Comparison of ENCODE assay signal across 8 mouse cellular contexts in genomic region chr19:34193149-34193548, GRCm38 (mm10). TPM values are rescaled to one million over a fixed set of nuclear protein-coding genes. Genes with fewer than 3 reads are reported as not detected.
DNase-seq lines count a peak whose midpoint lies in the region; ATAC-seq and TF ChIP-seq lines count a peak whose summit lies in the region.

No protein-coding gene starts in this region.

- no peak for TF ChIP-seq POLR2A in olfactory bulb, adult 2 months (IDR thresholded peaks at IDR 0.05; ENCODE audit: insufficient read depth, low read depth, low read length)

- no peak for TF ChIP-seq CTCF in olfactory bulb, adult 2 months (IDR thresholded peaks at IDR 0.05; ENCODE audit: insufficient read depth, low read depth, low read length)

- peaks cover 3% of the 10 kb centered on the region; the same call in 1 of the 2 replicates for H3K4me1 ChIP-seq in forebrain, embryonic 16.5 days (replicated peaks; ENCODE audit: control insufficient read depth, insufficient read depth, low read length)
- peaks cover 15% of the 10 kb centered on the region for H3K4me1 ChIP-seq in intestine, embryonic 14.5 days (replicated peaks; ENCODE audit: control insufficient read depth, insufficient read depth, low read length)
- H3K4me1 ChIP-seq in liver, embryonic 13.5 days (replicated peaks), result peaks cover 13% of the 10 kb centered on the region; the same call in 1 of the 2 replicates
- H3K4me1 ChIP-seq in olfactory bulb, adult 2 months (ENCODE audit: control insufficient read depth, insufficient read depth, low read length), result 0 out of 2 replicates have a peak, but pooled peaks cover 6% of the 10 kb centered on the region

- H3K4me2 ChIP-seq in forebrain, embryonic 16.5 days (ENCODE audit: low read length), result peak overlapping the region; percentile 95
- peak overlapping the region; percentile 98 for H3K4me2 ChIP-seq in intestine, embryonic 14.5 days (ENCODE audit: low read length)
- H3K4me2 ChIP-seq in liver, embryonic 13.5 days, result peak overlapping the region; percentile 90

- WGBS in forebrain, embryonic 16.5 days, result 9% methylated on average over 9 of the region's 9 CpGs
- 6% methylated on average over 9 of the region's 9 CpGs for WGBS in intestine, embryonic 14.5 days
- WGBS in liver, embryonic 13.5 days (ENCODE audit: insufficient replicate concordance), result 5% methylated on average over 9 of the region's 9 CpGs
- 2% methylated on average over 9 of the region's 9 CpGs for WGBS in olfactory bulb, adult 2 months

- no peaks in the 10 kb centered on the region for H3K36me3 ChIP-seq in forebrain, embryonic 16.5 days (ENCODE audit: control insufficient read depth, insufficient read depth)
- H3K36me3 ChIP-seq in intestine, embryonic 14.5 days (ENCODE audit: control insufficient read depth, insufficient read depth, low read length), result no peaks in the 10 kb centered on the region
- H3K36me3 ChIP-seq in liver, embryonic 13.5 days, result no peaks in the 10 kb centered on the region

- no peak overlapping the region; the same call in 1 of the 2 replicates for H3K9ac ChIP-seq in forebrain, embryonic 16.5 days (replicated peaks; ENCODE audit: low read depth, low read length)
- peak overlapping the region; percentile 75; the same call in 1 of the 2 replicates for H3K9ac ChIP-seq in intestine, embryonic 14.5 days (ENCODE audit: low read length)
- H3K9ac ChIP-seq in liver, embryonic 13.5 days, result peak overlapping the region; percentile 67

- no peak overlapping the region for H3K27ac ChIP-seq in forebrain, embryonic 16.5 days (ENCODE audit: low read length)
- no peak overlapping the region for H3K27ac ChIP-seq in intestine, embryonic 14.5 days (ENCODE audit: low read depth)
- no peak overlapping the region for H3K27ac ChIP-seq in liver, embryonic 13.5 days
- H3K27ac ChIP-seq in olfactory bulb, adult 2 months (ENCODE audit: insufficient read depth, low read depth, low read length), result peak overlapping the region; percentile 28; the same call in 1 of the 2 replicates

- DNase-seq in right cerebral cortex, adult 18-20 months, result peak; percentile 27
- DNase-seq in right cerebral cortex, postnatal 36 days (ENCODE audit: low spot score in 2 of 2), result no peak
- DNase-seq in brain, adult 2 months (ENCODE audit: low read depth, low spot score), result peak; percentile 54
- DNase-seq in intestine, embryonic 14.5 days (ENCODE audit: low spot score), result peak; percentile 69
- peak; percentile 3 for DNase-seq in liver, embryonic 13.5 days

- no peaks in the 10 kb centered on the region for H3K9me3 ChIP-seq in forebrain, embryonic 16.5 days (ENCODE audit: control insufficient read depth, low read length)
- no peaks in the 10 kb centered on the region for H3K9me3 ChIP-seq in intestine, embryonic 14.5 days (ENCODE audit: control insufficient read depth, low read length)
- H3K9me3 ChIP-seq in liver, embryonic 13.5 days (replicated peaks), result no peaks in the 10 kb centered on the region

- ATAC-seq in forebrain, embryonic 16.5 days, result no peak
- ATAC-seq in intestine, embryonic 14.5 days (replicated peaks; ENCODE audit: low FRiP score, low TSS enrichment, low read depth), result no peak
- no peak for ATAC-seq in liver, embryonic 13.5 days (ENCODE audit: low read depth)
- ATAC-seq in monocyte, adult 5-6 weeks (replicated peaks; ENCODE audit: insufficient number of reproducible peaks, low FRiP score, low TSS enrichment, poor library complexity, severe bottlenecking), result no peak

- H3K4me3 ChIP-seq in forebrain, embryonic 16.5 days (replicated peaks; ENCODE audit: low read length), result peak overlapping the region; percentile 81
- peak overlapping the region; percentile 70 for H3K4me3 ChIP-seq in intestine, embryonic 14.5 days (ENCODE audit: low read depth, low read length)
- H3K4me3 ChIP-seq in liver, embryonic 13.5 days (replicated peaks), result peak overlapping the region; percentile 68
- H3K4me3 ChIP-seq in olfactory bulb, adult 2 months (ENCODE audit: insufficient read depth, low read depth, low read length), result peak overlapping the region; percentile 48

- H3K27me3 ChIP-seq in forebrain, embryonic 16.5 days (replicated peaks; ENCODE audit: control insufficient read depth, insufficient read depth, low read length), result no peaks in the 10 kb centered on the region
- H3K27me3 ChIP-seq in intestine, embryonic 14.5 days (replicated peaks; ENCODE audit: control insufficient read depth, insufficient read depth, low read length), result no peaks in the 10 kb centered on the region
- no peaks in the 10 kb centered on the region for H3K27me3 ChIP-seq in liver, embryonic 13.5 days

RNA-seq across cellular contexts. Expression of gene Stambpl1, which starts 1.1 kb away (rescaled TPM):
- polyA plus RNA-seq in forebrain, embryonic 16.5 days (2015; fragmentation: Nextera tagmentation; extraction: Ambion mirVana), result 10.0 and 11.7 TPM in 2 replicates
- 14.6 and 17.0 TPM in 2 replicates for polyA plus RNA-seq in intestine, embryonic 14.5 days (2014; fragmentation: Nextera tagmentation; extraction: Ambion mirVana)
- 3.2 and 3.3 TPM in 2 replicates for polyA plus RNA-seq in liver, embryonic 13.5 days (2015; fragmentation: Nextera tagmentation; extraction: Ambion mirVana)
- not detected in 2 replicates for polyA plus RNA-seq in olfactory bulb, adult 2 months (2012; ENCODE audit: insufficient read depth, insufficient read length, low replicate concordance, missing spikeins)
- total RNA-seq in monocyte, adult 5-6 weeks (2017), result 9.1 to 16.7 TPM (median 14.9 TPM) in 3 replicates

RNA-seq across cellular contexts. Expression of gene Ankrd22, which starts 27.3 kb away (rescaled TPM):
- polyA plus RNA-seq in forebrain, embryonic 16.5 days (2015; fragmentation: Nextera tagmentation; extraction: Ambion mirVana), result not detected in 2 replicates
- polyA plus RNA-seq in intestine, embryonic 14.5 days (2014; fragmentation: Nextera tagmentation; extraction: Ambion mirVana), result 0.94 and 1.6 TPM in 2 replicates
- polyA plus RNA-seq in liver, embryonic 13.5 days (2015; fragmentation: Nextera tagmentation; extraction: Ambion mirVana), result 0.03 and 0.16 TPM in 2 replicates
- not detected in 2 replicates for polyA plus RNA-seq in olfactory bulb, adult 2 months (2012; ENCODE audit: insufficient read depth, insufficient read length, low replicate concordance, missing spikeins)
- total RNA-seq in monocyte, adult 5-6 weeks (2017), result not detected in 3 replicates

Comparison
In these comparisons a context has a peak if more than half of its experiments do, and no peak if none do; other contexts are left out.
1. DNase-seq: peak in right cerebral cortex, adult 18-20 months (single experiment), brain, adult 2 months (single experiment), intestine, embryonic 14.5 days (single experiment) and liver, embryonic 13.5 days (single experiment); none in right cerebral cortex, postnatal 36 days (0 of 2).
2. Peak in every context shown above with its lines, with median percentiles within 50 percentile points of each other: H3K4me2 ChIP-seq and H3K4me3 ChIP-seq.